Mouse (Mus musculus): ENCODE results near the gene Spaca4. TPM values are rescaled to one million over a fixed set of nuclear protein-coding genes. Genes with fewer than 3 reads are reported as not detected.

The Spaca4 gene
- polyA plus RNA-seq, 1 experiment, result not detected

DNA sequence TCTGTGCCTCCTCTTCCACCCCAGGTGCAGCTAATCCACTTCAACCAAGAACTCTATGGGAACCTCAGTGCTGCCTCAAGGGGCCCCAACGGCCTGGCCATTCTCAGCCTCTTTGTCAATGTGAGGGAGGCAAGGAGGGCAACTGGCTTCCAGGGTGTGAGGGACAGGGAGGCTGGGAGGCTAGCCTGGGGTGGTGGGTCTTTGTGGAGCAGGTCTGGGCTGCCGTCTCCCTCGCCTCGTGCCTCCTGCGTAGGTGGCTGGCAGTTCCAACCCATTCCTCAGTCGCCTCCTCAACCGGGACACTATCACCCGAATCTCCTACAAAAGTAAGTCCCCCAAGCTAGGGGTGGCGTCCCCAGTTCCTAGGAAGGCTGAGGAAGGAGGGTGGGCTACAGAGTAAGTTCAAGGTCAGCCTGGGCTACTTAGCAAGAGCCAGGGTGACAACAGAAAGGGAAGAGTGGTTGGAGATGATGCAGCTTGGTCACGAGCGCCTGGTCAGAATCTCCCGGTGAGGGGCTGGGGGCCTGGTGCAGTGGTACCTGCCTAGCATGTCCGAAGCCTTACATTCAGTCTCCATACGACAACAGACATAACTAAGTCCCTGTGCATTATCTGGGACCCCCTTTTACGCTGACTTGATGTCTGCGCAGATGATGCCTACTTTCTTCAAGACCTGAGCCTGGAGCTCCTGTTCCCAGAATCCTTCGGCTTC is 22.6 kb downstream of the Spaca4 start:
- Histone ChIP-seq H3K4me3 (no peak overlapping the region), H3K4me2 (ENCODE audit: low read depth) (no peak overlapping the region), H3K79me2 (ENCODE audit: control insufficient read depth, insufficient read depth) (no peaks in the 10 kb centered on the region), H3ac (ENCODE audit: control insufficient read depth, insufficient read length) (no peak overlapping the region), H3K36me3 (ENCODE audit: control insufficient read depth, insufficient read depth) (no peaks in the 10 kb centered on the region), H3K27me3 (ENCODE audit: control insufficient read depth, insufficient read depth, insufficient read length) (peaks cover 16% of the 10 kb centered on the region)
- TF ChIP-seq POLR2A (IDR thresholded peaks at IDR 0.05; ENCODE audit: insufficient read length, low read depth), result no peak
- no peak for TF ChIP-seq MAX (IDR thresholded peaks at IDR 0.05; ENCODE audit: low read depth)
- no peak for TF ChIP-seq SRF (IDR thresholded peaks at IDR 0.05; ENCODE audit: control insufficient read depth, insufficient read length, low read depth)
- no peak for TF ChIP-seq CEBPB (IDR thresholded peaks at IDR 0.05; ENCODE audit: insufficient read depth, poor library complexity, severe bottlenecking)
- TF ChIP-seq MYOD1 (IDR thresholded peaks at IDR 0.05; ENCODE audit: control insufficient read depth in 1 of 3, insufficient read length in 2 of 3, low read depth in 2 of 3), result no peak
- no peak for TF ChIP-seq TCF12 (IDR thresholded peaks at IDR 0.05; ENCODE audit: insufficient read depth, poor library complexity, severe bottlenecking)
- no peak for TF ChIP-seq E2F4 (IDR thresholded peaks at IDR 0.05; ENCODE audit: insufficient read depth)
- no peak for TF ChIP-seq POLR2AphosphoS2 (IDR thresholded peaks at IDR 0.05; ENCODE audit: insufficient read length, low read depth)
- no peak for TF ChIP-seq USF1 (IDR thresholded peaks at IDR 0.05; ENCODE audit: low read depth)
- no peak for TF ChIP-seq REST (IDR thresholded peaks at IDR 0.05; ENCODE audit: insufficient read depth, insufficient read length)
- no peak for TF ChIP-seq TCF3 (IDR thresholded peaks at IDR 0.05; ENCODE audit: insufficient read length, low read depth)
- no peak for TF ChIP-seq MYOG (IDR thresholded peaks at IDR 0.05; ENCODE audit: control insufficient read depth in 1 of 3, insufficient read depth in 1 of 3, insufficient read length in 2 of 3, low read depth in 2 of 3)

DNA sequence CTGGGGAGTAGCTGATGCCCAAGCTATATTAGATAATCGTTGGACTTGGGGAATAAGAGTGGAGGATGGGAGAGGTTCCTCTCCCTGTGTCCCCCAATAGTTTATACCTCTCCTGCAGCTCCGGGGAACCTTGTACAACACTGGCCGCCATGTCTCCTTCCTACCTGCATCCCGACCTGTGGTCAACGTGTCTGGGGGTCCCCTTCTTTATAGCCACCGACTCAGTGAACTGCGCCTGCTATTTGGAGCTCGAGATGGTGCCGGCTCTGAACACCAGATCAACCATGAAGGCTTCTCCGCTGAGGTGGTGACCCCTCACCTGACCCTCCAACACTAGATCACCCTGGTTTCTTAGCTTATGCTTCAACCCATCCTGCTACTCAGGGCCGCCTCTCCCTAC is 23.3 kb downstream of the Spaca4 start:
- H3K36me3 ChIP-seq (ENCODE audit: control insufficient read depth, insufficient read depth), result no peaks in the 10 kb centered on the region
- H3K4me3 ChIP-seq, result no peak overlapping the region
- H3K79me2 ChIP-seq (ENCODE audit: control insufficient read depth, insufficient read depth), result no peaks in the 10 kb centered on the region
- no peak overlapping the region for H3ac ChIP-seq (ENCODE audit: control insufficient read depth, insufficient read length)
- TF ChIP-seq POLR2A (IDR thresholded peaks at IDR 0.05; ENCODE audit: insufficient read length, low read depth) (no peak), USF1 (IDR thresholded peaks at IDR 0.05; ENCODE audit: low read depth) (no peak), MAX (IDR thresholded peaks at IDR 0.05; ENCODE audit: low read depth) (no peak), TCF3 (IDR thresholded peaks at IDR 0.05; ENCODE audit: insufficient read length, low read depth) (no peak), MYOG (IDR thresholded peaks at IDR 0.05; ENCODE audit: control insufficient read depth in 1 of 3, insufficient read depth in 1 of 3, insufficient read length in 2 of 3, low read depth in 2 of 3) (no peak), TCF12 (IDR thresholded peaks at IDR 0.05; ENCODE audit: insufficient read depth, poor library complexity, severe bottlenecking) (no peak), POLR2AphosphoS2 (IDR thresholded peaks at IDR 0.05; ENCODE audit: insufficient read length, low read depth) (no peak), E2F4 (IDR thresholded peaks at IDR 0.05; ENCODE audit: insufficient read depth) (no peak), SRF (IDR thresholded peaks at IDR 0.05; ENCODE audit: control insufficient read depth, insufficient read length, low read depth) (no peak), CEBPB (IDR thresholded peaks at IDR 0.05; ENCODE audit: insufficient read depth, poor library complexity, severe bottlenecking) (no peak), REST (IDR thresholded peaks at IDR 0.05; ENCODE audit: insufficient read depth, insufficient read length) (no peak), MYOD1 (IDR thresholded peaks at IDR 0.05; ENCODE audit: control insufficient read depth in 1 of 3, insufficient read length in 2 of 3, low read depth in 2 of 3) (no peak)
- peaks cover 16% of the 10 kb centered on the region for H3K27me3 ChIP-seq (ENCODE audit: control insufficient read depth, insufficient read depth, insufficient read length)
- H3K4me2 ChIP-seq (ENCODE audit: low read depth), result no peak overlapping the region

DNA sequence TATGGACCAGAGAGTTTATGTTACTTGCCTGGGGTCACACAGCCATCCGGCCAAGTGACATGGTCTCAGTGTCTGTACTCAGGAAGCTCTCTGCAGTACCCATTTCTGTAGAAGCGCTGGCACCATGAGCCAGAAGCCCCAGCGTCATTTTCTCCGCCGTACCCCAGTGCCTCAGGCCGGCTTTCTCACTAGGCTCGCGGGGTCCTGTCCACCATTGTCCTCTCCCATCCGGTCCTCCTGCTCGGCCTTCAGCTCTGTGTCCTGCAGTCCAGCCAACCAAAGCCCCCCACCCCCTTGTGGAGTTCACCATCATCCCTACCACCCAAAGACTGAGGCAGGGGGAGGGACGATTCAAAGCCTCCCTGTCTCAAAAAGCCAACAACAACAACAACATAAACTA is 24.0 kb downstream of the Spaca4 start:
- no peaks in the 10 kb centered on the region for H3K36me3 ChIP-seq (ENCODE audit: control insufficient read depth, insufficient read depth)
- H3K79me2 ChIP-seq (ENCODE audit: control insufficient read depth, insufficient read depth), result no peaks in the 10 kb centered on the region
- TF ChIP-seq REST (IDR thresholded peaks at IDR 0.05; ENCODE audit: insufficient read depth, insufficient read length), result no peak
- TF ChIP-seq TCF12 (IDR thresholded peaks at IDR 0.05; ENCODE audit: insufficient read depth, poor library complexity, severe bottlenecking), result no peak
- TF ChIP-seq CEBPB (IDR thresholded peaks at IDR 0.05; ENCODE audit: insufficient read depth, poor library complexity, severe bottlenecking), result no peak
- no peak for TF ChIP-seq USF1 (IDR thresholded peaks at IDR 0.05; ENCODE audit: low read depth)
- no peak for TF ChIP-seq POLR2A (IDR thresholded peaks at IDR 0.05; ENCODE audit: insufficient read length, low read depth)
- no peak for TF ChIP-seq POLR2AphosphoS2 (IDR thresholded peaks at IDR 0.05; ENCODE audit: insufficient read length, low read depth)
- TF ChIP-seq TCF3 (IDR thresholded peaks at IDR 0.05; ENCODE audit: insufficient read length, low read depth), result no peak
- TF ChIP-seq MAX (IDR thresholded peaks at IDR 0.05; ENCODE audit: low read depth), result no peak
- no peak for TF ChIP-seq SRF (IDR thresholded peaks at IDR 0.05; ENCODE audit: control insufficient read depth, insufficient read length, low read depth)
- no peak for TF ChIP-seq MYOG (IDR thresholded peaks at IDR 0.05; ENCODE audit: control insufficient read depth in 1 of 3, insufficient read depth in 1 of 3, insufficient read length in 2 of 3, low read depth in 2 of 3)
- no peak for TF ChIP-seq E2F4 (IDR thresholded peaks at IDR 0.05; ENCODE audit: insufficient read depth)
- H3K4me3 ChIP-seq, result peak overlapping the region; percentile 8
- H3ac ChIP-seq (ENCODE audit: control insufficient read depth, insufficient read length), result no peak overlapping the region
- peaks cover 16% of the 10 kb centered on the region for H3K27me3 ChIP-seq (ENCODE audit: control insufficient read depth, insufficient read depth, insufficient read length)
- H3K4me2 ChIP-seq (ENCODE audit: low read depth), result peak overlapping the region; percentile 69

DNA sequence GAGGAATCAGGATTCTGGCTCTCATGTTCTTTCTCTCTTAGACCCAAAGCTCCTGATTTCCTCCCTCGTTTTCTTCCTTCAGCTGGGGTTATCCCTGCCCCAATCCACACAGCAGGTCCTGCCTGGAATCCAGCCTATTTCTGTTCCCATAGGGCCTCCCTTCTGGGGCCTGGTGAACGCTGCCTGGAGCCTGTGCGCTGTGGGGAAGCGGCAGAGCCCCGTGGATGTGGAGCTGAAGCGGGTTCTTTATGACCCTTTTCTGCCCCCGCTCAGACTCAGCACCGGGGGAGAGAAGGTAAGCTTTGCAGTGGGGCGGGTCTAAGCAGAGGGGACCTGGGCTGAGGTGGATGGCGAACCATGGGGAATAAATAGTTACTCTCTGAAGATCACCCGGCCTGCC is 24.5 kb downstream of the Spaca4 start:
- Histone ChIP-seq H3K4me2 (ENCODE audit: low read depth) (peak overlapping the region; percentile 69), H3K79me2 (ENCODE audit: control insufficient read depth, insufficient read depth) (no peaks in the 10 kb centered on the region), H3ac (ENCODE audit: control insufficient read depth, insufficient read length) (no peak overlapping the region), H3K36me3 (ENCODE audit: control insufficient read depth, insufficient read depth) (no peaks in the 10 kb centered on the region), H3K4me3 (peak overlapping the region; percentile 8), H3K27me3 (ENCODE audit: control insufficient read depth, insufficient read depth, insufficient read length) (peaks cover 16% of the 10 kb centered on the region)
- TF ChIP-seq POLR2A (IDR thresholded peaks at IDR 0.05; ENCODE audit: insufficient read length, low read depth) (no peak), REST (IDR thresholded peaks at IDR 0.05; ENCODE audit: insufficient read depth, insufficient read length) (no peak)

All from myocyte (in vitro differentiated cells).